Mouse (Mus musculus): ENCODE results near the gene Gm21425. TPM values are rescaled to one million over a fixed set of nuclear protein-coding genes. Genes with fewer than 3 reads are reported as not detected.
"Not testable (repeated sequence)": the region's sequence is repeated elsewhere in the genome, so short reads cannot be mapped to it uniquely, and the experiment has no call there.

The Gm21425 gene
- total RNA-seq (2021), result not detected
- long read RNA-seq, experiment 1, result 0 reads
- long read RNA-seq, experiment 2, result 0 reads

DNA sequence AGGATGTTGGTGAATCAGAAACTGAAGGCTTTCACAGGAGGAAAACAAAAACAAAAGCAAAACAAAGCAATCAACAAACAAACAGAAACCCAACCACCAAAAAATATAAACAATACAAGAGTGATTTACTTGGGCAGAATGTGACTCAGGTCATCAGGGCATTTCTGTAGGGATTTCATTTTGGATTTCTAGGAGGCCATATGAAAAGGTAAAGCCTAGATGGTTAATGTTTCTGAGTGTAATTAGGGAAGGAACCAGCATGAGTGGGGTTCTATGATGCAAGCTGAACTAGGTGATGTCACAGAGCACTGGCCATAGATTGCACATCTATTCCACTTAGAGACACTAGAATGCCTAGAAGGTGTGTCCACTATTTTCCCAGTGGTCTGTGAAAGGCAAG is at the start of gene Gm21425:
Gene Gm21425 (plus strand): TSS at position 301 of the 400 bp plus-strand sequence.
- not testable (repeated sequence) for DNase-seq

DNA sequence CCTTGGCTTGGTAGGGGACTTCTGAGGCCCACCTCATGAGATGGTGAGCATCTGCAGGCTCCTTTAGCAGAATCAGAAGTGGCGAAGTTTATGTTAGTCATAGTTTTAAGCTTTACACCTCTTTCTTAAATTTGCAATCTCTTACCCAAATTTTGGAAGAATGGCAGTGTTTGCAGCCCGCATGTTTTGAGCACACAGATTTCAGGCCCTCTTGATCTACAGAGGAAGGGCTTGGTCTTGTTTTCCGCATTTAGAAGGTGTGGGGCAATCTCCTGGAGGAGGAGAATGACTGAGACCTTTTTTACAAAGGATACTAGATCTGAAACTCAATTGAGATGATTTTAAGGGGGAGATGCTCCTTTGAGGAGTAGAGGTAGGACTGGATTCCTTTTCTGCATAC is 28.4 kb upstream of the Gm21425 start, which contains the start of gene Gm21891:
Gene Gm21891 (minus strand): TSS at position 101 of the 400 bp plus-strand sequence.
- DNase-seq, result not testable (repeated sequence)

Other genes starting within 250 kb of the Gm21425 start
- gene Gm20807, start 119.1 kb upstream of the Gm21425 start, total RNA-seq (2021), result not detected
- not detected for gene Gm21891, start 28.5 kb upstream of the Gm21425 start, total RNA-seq (2021)
- not detected for gene Gm21828, start 62.0 kb downstream of the Gm21425 start, total RNA-seq (2021)
- not detected for gene Gm21440, start 90.4 kb downstream of the Gm21425 start, total RNA-seq (2021)
- gene Gm21454, start 90.5 kb downstream of the Gm21425 start, total RNA-seq (2021), result not detected
- not detected for gene Gm21725, start 187.1 kb downstream of the Gm21425 start, total RNA-seq (2021)

Measured in heart, adult 18-20 months (tissue).